Mouse (Mus musculus) left cerebral cortex, postnatal 25 days (tissue): ENCODE measurements around the gene Olfr270. TPM values are rescaled to one million over a fixed set of nuclear protein-coding genes. Genes with fewer than 3 reads are reported as not detected.

ENCODE experiments used
- total RNA-seq, 2 experiments: library from RNA; stranded (reverse); gene quantifications; 2 replicates each; pipeline ENCODE4 v1.2.3; 2021

The Olfr270 gene
- total RNA-seq, 2 experiments from 2014 or later, result not detected

Other genes with a start within 250 kb of the Olfr270 start
- not detected for gene Olfr275, start 149.9 kb upstream of the Olfr270 start, total RNA-seq
- gene Olfr273, start 105.3 kb upstream of the Olfr270 start, total RNA-seq, result not detected
- not detected for gene Olfr272, start 45.4 kb upstream of the Olfr270 start, total RNA-seq
- not detected for gene Nipsnap3a, start 24.7 kb downstream of the Olfr270 start, total RNA-seq
- 10 to 100 TPM; 12.1 to 12.6 TPM for gene Nipsnap3b, start 47.3 kb downstream of the Olfr270 start, total RNA-seq
- 10 to 100 TPM; 15.2 to 17.4 TPM for gene Abca1, start 195.3 kb downstream of the Olfr270 start, total RNA-seq